Mouse (Mus musculus) kidney, postnatal 4 days (tissue): ENCODE measurements around the gene Olfr1130.
"Not testable (repeated sequence)": the region's sequence is repeated elsewhere in the genome, so short reads cannot be mapped to it uniquely, and the experiment has no call there.

Experiments
- DNase-seq, 2 experiments: peaks; one replicate each; pipeline ENCODE4 v3.0.0; 2021; ENCODE audit warnings: mixed read lengths in 2 of 2

Gene Olfr1130

DNA sequence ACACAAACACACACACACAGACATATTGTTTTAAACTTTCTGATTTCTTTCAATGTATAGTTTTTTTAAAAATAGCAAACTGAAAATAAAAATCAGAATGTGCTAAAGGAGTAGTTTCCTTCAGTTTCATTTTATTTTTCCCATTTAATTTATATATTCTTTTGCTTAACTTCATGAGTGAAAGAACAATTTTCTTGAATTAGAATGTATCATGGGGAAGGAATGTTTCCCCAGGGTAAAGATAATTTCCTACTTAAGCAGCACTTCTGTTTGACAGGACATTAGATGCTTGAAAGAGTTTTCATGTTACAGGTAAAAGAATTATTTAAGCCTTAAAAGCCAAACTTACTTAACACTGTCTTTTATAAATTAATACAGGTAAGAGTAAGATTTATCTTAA lies at the start of gene Olfr1130:
Gene Olfr1130 (plus strand): TSS at position 301 of the 400 bp plus-strand sequence.
- not testable (repeated sequence) for DNase-seq

DNA sequence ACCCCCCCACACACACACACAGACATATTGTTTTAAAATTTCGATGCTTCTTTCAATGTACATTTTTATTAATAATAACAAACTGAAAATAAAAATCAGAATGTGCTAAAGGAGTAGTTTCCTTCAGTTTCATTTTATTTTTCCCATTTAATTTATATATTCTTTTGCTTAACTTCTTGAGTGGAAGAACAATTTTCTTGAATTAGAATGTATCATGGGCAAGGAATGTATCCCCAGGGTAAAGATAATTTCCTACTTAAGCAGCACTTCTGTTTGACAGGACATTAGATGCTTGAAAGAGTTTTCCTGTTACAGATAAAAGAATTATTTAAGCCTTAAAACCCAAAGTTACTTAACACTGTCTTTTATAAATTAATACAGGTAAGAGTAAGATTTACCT lies 32.4 kb upstream of the Olfr1130 start, which contains the start of gene Olfr1129:
Gene Olfr1129 (plus strand): TSS at position 301 of the 400 bp plus-strand sequence.
- not testable (repeated sequence) for DNase-seq

DNA sequence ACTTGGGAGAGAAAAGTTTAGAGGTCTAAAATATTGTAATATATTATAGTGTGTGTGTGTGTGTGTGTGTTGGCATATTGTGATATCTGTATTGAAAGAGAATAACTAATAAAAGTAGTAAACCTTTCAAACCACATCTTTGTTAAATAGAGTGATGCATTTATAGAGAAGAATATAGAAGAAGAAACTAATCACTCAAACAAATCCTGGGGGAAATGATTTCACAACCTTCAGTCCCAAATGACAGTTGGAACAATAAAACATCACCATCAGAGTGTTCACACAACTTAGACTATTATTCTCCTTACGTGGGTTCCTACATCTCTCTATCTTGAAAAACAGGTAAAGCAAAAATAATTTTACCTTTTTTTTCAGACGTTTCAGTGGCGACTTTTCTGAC lies 20.8 kb downstream of the Olfr1130 start, which contains the start of gene Olfr1131:
Gene Olfr1131 (plus strand): TSS at position 301 of the 400 bp plus-strand sequence.
- DNase-seq: no peak

DNA sequence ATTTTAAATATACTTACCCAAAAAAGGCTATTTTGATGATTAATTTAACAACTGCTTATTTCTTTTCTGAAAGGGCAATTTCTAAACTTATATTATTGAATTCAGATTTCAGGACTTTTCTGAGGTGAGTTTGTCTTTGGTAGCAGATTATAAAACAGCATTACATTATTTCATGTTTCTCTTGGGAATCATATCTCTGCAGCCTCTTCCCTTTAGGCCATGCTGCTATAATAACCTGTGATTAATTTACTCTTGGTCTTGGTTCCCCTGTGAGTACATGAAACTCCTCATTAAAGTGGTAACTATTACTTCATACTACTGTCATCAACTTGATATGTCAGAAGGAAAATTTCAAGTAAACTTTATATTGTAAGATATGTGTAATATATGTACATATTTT lies 31.4 kb downstream of the Olfr1130 start, which contains the start of gene Olfr1132:
Gene Olfr1132 (minus strand): TSS at position 101 of the 400 bp plus-strand sequence.
- DNase-seq: no peak

DNA sequence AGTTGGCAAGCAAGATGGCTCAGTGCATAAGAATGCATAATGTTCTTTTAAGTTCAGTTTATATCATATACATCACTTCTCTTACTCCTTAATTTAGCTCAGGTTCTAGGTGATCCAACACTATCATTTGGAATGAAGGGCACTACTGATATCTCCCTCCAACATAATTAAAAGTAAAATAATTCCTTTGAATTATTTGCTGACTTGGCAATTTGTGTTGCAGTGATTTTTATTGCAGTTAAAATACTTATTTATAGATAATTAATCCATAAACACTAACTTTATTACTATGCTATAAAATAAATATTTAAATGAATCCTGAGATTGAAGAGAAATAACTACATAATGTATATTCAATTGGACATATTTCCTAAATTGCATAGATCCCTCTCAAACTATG lies 36.4 kb downstream of the Olfr1130 start:
- DNase-seq: no peak

DNA sequence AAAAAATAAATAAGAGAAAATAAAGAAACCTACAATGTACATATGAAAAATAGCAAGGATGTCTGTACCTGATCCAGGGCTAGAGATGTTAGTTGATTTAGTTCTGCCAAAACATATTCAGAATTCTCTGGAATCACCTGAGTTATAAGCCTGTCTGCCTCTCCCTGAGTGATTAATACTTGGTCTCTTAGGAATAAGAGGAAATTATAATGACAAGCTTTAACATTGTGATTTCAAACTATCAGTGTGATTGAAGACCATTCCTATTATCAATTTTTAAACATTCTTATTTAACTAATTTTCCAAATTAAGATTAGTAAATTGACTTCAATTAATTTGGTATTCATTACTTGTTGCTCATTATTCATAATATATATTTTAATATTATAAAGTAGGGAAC lies 41.3 kb downstream of the Olfr1130 start, which contains the start of gene Olfr1133:
Gene Olfr1133 (minus strand): TSS at position 101 of the 400 bp plus-strand sequence.
- DNase-seq: no peak

DNA sequence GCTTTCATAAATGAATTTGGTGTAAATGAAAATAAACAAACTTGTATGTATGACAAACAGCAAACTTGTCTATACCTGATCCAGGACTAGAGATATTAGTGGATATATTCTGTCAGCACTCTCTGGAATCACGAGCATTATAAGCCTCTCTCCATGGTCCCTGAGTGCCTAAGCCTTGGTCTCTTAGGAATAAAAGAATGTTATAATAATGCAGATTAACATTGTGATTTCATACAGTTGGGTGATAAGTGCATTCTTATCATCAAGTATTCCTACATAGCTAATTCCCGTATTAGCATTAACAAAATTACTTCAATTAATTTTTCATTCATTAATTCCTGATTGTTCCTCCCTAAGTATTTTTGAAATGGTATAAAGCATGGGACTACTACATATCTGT lies 52.3 kb downstream of the Olfr1130 start, which contains the start of gene Olfr1134:
Gene Olfr1134 (minus strand): TSS at position 101 of the 400 bp plus-strand sequence.
- DNase-seq: no peak
